Mouse (Mus musculus) hindbrain, embryonic 11.5 days (tissue): Measurements from ENCODE around the gene Fgfr2. TPM values are rescaled to one million over a fixed set of nuclear protein-coding genes. Genes with fewer than 3 reads are reported as not detected.
A peak's percentile ranks its signal among the peaks of the same experiment; 100 is the strongest.

Source experiments
- ATAC-seq: fragments of 200-750 bp; cut with Nextera tagmentation; 2 replicates; pipeline ENCODE4 v1.8.0; 2017; ENCODE audit warnings: mild to moderate bottlenecking, moderate TSS enrichment, moderate library complexity; ENCODE audit not compliant: low FRiP score
- DNase-seq: peaks from one replicate; pipeline ENCODE4 v3.0.0-alpha.2; 2015; ENCODE audit warnings: low spot score
- H3K27ac ChIP-seq: fragments of 300-500 bp; sonication (generic); 2 replicates; pipeline ENCODE4 v1.5.1; 2014; ENCODE audit warnings: mild to moderate bottlenecking, low read depth, low read length
- H3K27me3 ChIP-seq: fragments of 300-500 bp; sonication (generic); 2 replicates; pipeline ENCODE4 v1.6.1; 2014; ENCODE audit warnings: mild to moderate bottlenecking, low read length, moderate library complexity, mixed read lengths; ENCODE audit not compliant: control insufficient read depth, insufficient read depth
- H3K36me3 ChIP-seq: fragments of 300-500 bp; sonication (generic); 2 replicates; pipeline ENCODE4 v1.6.1; 2014; ENCODE audit warnings: mild to moderate bottlenecking, low read length, moderate library complexity, mixed read lengths; ENCODE audit not compliant: control insufficient read depth, insufficient read depth
- H3K4me1 ChIP-seq: fragments of 300-500 bp; sonication (generic); replicated peaks from 2 replicates; pipeline ENCODE4 v1.6.1; 2014; ENCODE audit warnings: low read length, mixed read lengths; ENCODE audit not compliant: control insufficient read depth, insufficient read depth
- H3K4me2 ChIP-seq: fragments of 300-500 bp; sonication (generic); replicated peaks from 2 replicates; pipeline ENCODE4 v1.6.1; 2014; ENCODE audit warnings: mild to moderate bottlenecking, low read depth, low read length
- H3K4me3 ChIP-seq: fragments of 300-500 bp; sonication (generic); 2 replicates; pipeline ENCODE4 v1.5.1; 2014; ENCODE audit warnings: low read depth, low read length
- H3K9ac ChIP-seq: fragments of 300-500 bp; sonication (generic); 2 replicates; pipeline ENCODE4 v1.6.1; 2014; ENCODE audit warnings: low read depth, low read length
- H3K9me3 ChIP-seq: fragments of 300-500 bp; sonication (generic); 2 replicates; pipeline ENCODE4 v1.6.1; 2016; ENCODE audit warnings: low read length; ENCODE audit not compliant: control insufficient read depth
- WGBS: fragments of 180-500 bp; shearing (Covaris S2); extraction: QIAGEN DNeasy Blood & Tissue Kit; methylation state at CpG from one replicate; pipeline ENCODE4 v1.1.7; 2014; 5-methylcytosine and 5-hydroxymethylcytosine counted together
- polyA plus RNA-seq: library from polyadenylated mRNA; unstranded; fragments of >200 nt; fragmentation: Nextera tagmentation; extraction: Ambion mirVana; gene quantifications from 2 replicates; pipeline ENCODE4 v1.2.1, GENCODE M21; 2014

The Fgfr2 gene
- polyA plus RNA-seq, 1 experiment from 2014 or later, result 71.3 TPM

- Histone ChIP-seq H3K27ac (no peak overlapping the region), H3K27me3 (no peaks in the 10 kb centered on the region), H3K9me3 (no peaks in the 10 kb centered on the region), H3K4me1 (no peaks in the 10 kb centered on the region), H3K4me2 (no peak overlapping the region), H3K4me3 (no peak overlapping the region), H3K36me3 (no peaks in the 10 kb centered on the region), H3K9ac (no peak overlapping the region)
- WGBS, result 86% methylated on average over 5 of the region's 5 CpGs
- ATAC-seq (no peak), DNase-seq (no peak)
Measured at GRCm38 (mm10) chr7:132171716-132172115, 951.4 kb downstream of the Fgfr2 start.

- WGBS, result 70% methylated on average over 7 of the region's 7 CpGs
- no peaks in the 10 kb centered on the region for H3K9me3 ChIP-seq
- no peak overlapping the region for H3K27ac ChIP-seq
- H3K4me3 ChIP-seq, result no peak overlapping the region
- no peaks in the 10 kb centered on the region for H3K4me1 ChIP-seq
- DNase-seq (no peak), ATAC-seq (no peak)
- H3K9ac ChIP-seq, result no peak overlapping the region
- no peaks in the 10 kb centered on the region for H3K27me3 ChIP-seq
- no peak overlapping the region for H3K4me2 ChIP-seq
- H3K36me3 ChIP-seq, result no peaks in the 10 kb centered on the region
Measured at GRCm38 (mm10) chr7:132169419-132170169, 953.6 kb downstream of the Fgfr2 start.

GRCm38 (mm10) chr7:132167239-132167638 lies 955.9 kb downstream of the Fgfr2 start:
- no peaks in the 10 kb centered on the region for H3K27me3 ChIP-seq
- 84% methylated on average over 4 of the region's 4 CpGs for WGBS
- H3K4me3 ChIP-seq, result no peak overlapping the region

GRCm38 (mm10) chr7:132162254-132162653 lies 960.9 kb downstream of the Fgfr2 start:
- DNase-seq, result no peak
- 82% methylated on average over 3 of the region's 3 CpGs for WGBS
- Histone ChIP-seq H3K27me3 (no peaks in the 10 kb centered on the region), H3K9me3 (no peaks in the 10 kb centered on the region), H3K36me3 (no peaks in the 10 kb centered on the region), H3K4me1 (no peaks in the 10 kb centered on the region), H3K9ac (no peak overlapping the region), H3K4me3 (no peak overlapping the region), H3K27ac (no peak overlapping the region), H3K4me2 (no peak overlapping the region)
- no peak for ATAC-seq

More at GRCm38 (mm10) chr7:132167239-132167638, 955.9 kb downstream of the Fgfr2 start:
- Histone ChIP-seq H3K36me3 (no peaks in the 10 kb centered on the region), H3K4me1 (no peaks in the 10 kb centered on the region), H3K4me2 (no peak overlapping the region), H3K9me3 (no peaks in the 10 kb centered on the region), H3K9ac (no peak overlapping the region), H3K27ac (no peak overlapping the region)
- DNase-seq (no peak), ATAC-seq (no peak)

GRCm38 (mm10) chr7:132158321-132159025 lies 964.7 kb downstream of the Fgfr2 start:
- ATAC-seq (no peak), DNase-seq (no peak)
- Histone ChIP-seq H3K9me3 (no peaks in the 10 kb centered on the region), H3K27me3 (peaks cover 6% of the 10 kb centered on the region), H3K9ac (no peak overlapping the region), H3K4me3 (no peak overlapping the region), H3K36me3 (no peaks in the 10 kb centered on the region), H3K4me2 (no peak overlapping the region), H3K27ac (no peak overlapping the region), H3K4me1 (peaks cover 3% of the 10 kb centered on the region; the same call in 1 of the 2 replicates)
- WGBS, result 88% methylated on average over 9 of the region's 9 CpGs

GRCm38 (mm10) chr7:132154368-132154961 lies 968.7 kb downstream of the Fgfr2 start, which contains the start of gene Cpxm2:
Gene Cpxm2 (minus strand): TSS chr7:132154739.
- ATAC-seq (no peak), DNase-seq (peak; percentile 35)
- H3K9ac ChIP-seq, result peak within 1 kb of the TSS; percentile 19; the same call in 1 of the 2 replicates
- H3K27me3 ChIP-seq, result peaks cover 6% of the 10 kb centered on the region
- H3K4me2 ChIP-seq, result peak within 1 kb of the TSS; percentile 72
- no peak within 1 kb of the TSS for H3K27ac ChIP-seq
- peak within 1 kb of the TSS; percentile 30 for H3K4me3 ChIP-seq
- no peaks in the 10 kb centered on the region for H3K36me3 ChIP-seq
- no peaks in the 10 kb centered on the region for H3K9me3 ChIP-seq
- WGBS, result 4% methylated on average over 40 of the region's 43 CpGs
- H3K4me1 ChIP-seq, result peaks cover 3% of the 10 kb centered on the region; the same call in 1 of the 2 replicates

- Histone ChIP-seq H3K27ac (no peak overlapping the region), H3K4me3 (no peak overlapping the region), H3K9ac (no peak overlapping the region), H3K9me3 (no peaks in the 10 kb centered on the region), H3K36me3 (no peaks in the 10 kb centered on the region), H3K4me1 (peaks cover 3% of the 10 kb centered on the region; the same call in 1 of the 2 replicates), H3K27me3 (peaks cover 6% of the 10 kb centered on the region), H3K4me2 (peak overlapping the region; percentile 72)
- DNase-seq (no peak), ATAC-seq (no peak)
- WGBS, result 28% methylated on average over 6 of the region's 6 CpGs
Measured at GRCm38 (mm10) chr7:132153725-132154147, 969.4 kb downstream of the Fgfr2 start.

- no peak overlapping the region for H3K4me2 ChIP-seq
- no peaks in the 10 kb centered on the region for H3K9me3 ChIP-seq
- DNase-seq, result no peak
- no peaks in the 10 kb centered on the region for H3K27me3 ChIP-seq
- H3K4me1 ChIP-seq, result no peaks in the 10 kb centered on the region
- H3K27ac ChIP-seq, result no peak overlapping the region
- ATAC-seq, result no peak
- no peak overlapping the region for H3K4me3 ChIP-seq
- no peaks in the 10 kb centered on the region for H3K36me3 ChIP-seq
- H3K9ac ChIP-seq, result no peak overlapping the region
- WGBS, result 70% methylated on average over 15 of the region's 15 CpGs
Measured at GRCm38 (mm10) chr7:132145227-132145800, 977.8 kb downstream of the Fgfr2 start.
